Mouse (Mus musculus) cerebellum, postnatal 36 days (tissue): Measurements from ENCODE around the gene Por.
A peak's percentile ranks its signal among the peaks of the same experiment; 100 is the strongest.

Experiments
- DNase-seq, 2 experiments: peaks; one replicate each; pipeline ENCODE4 v3.0.0; 2021 to 2022; ENCODE audit warnings: mixed read lengths in 2 of 2

Por gene

GRCm38 (mm10) chr5:135703431-135703830 lies 33.6 kb downstream of the Por start:
- no peak for DNase-seq

GRCm38 (mm10) chr5:135705383-135705782 lies 35.5 kb downstream of the Por start:
- no peak for DNase-seq

- no peak for DNase-seq
These were observed 37.2 kb downstream of the Por start for GRCm38 (mm10) chr5:135707039-135707438.

GRCm38 (mm10) chr5:135707855-135708254 lies 38.0 kb downstream of the Por start:
- no peak for DNase-seq

- no peak for DNase-seq
These were observed 39.9 kb downstream of the Por start for GRCm38 (mm10) chr5:135709716-135710115.

- no peak for DNase-seq
These were observed 40.9 kb downstream of the Por start for GRCm38 (mm10) chr5:135710599-135711214.

- no peak for DNase-seq
These were observed 41.9 kb downstream of the Por start for GRCm38 (mm10) chr5:135711582-135712355.

GRCm38 (mm10) chr5:135712803-135713202 lies 43.0 kb downstream of the Por start:
- no peak for DNase-seq

GRCm38 (mm10) chr5:135713441-135714218 lies 43.8 kb downstream of the Por start:
- DNase-seq, result peak; percentile 47 to 51

- no peak for DNase-seq
These were observed 45.8 kb downstream of the Por start for GRCm38 (mm10) chr5:135715624-135716023.

- no peak for DNase-seq
These were observed 49.8 kb downstream of the Por start for GRCm38 (mm10) chr5:135719586-135720120.

GRCm38 (mm10) chr5:135720121-135720520 lies 50.3 kb downstream of the Por start:
- no peak for DNase-seq

GRCm38 (mm10) chr5:135721076-135721475 lies 51.2 kb downstream of the Por start:
- DNase-seq, result no peak

- DNase-seq, result peak; percentile 64 to 71
These were observed 52.3 kb downstream of the Por start for GRCm38 (mm10) chr5:135722121-135722520.

GRCm38 (mm10) chr5:135723165-135723751 lies 53.4 kb downstream of the Por start:
- DNase-seq, result no peak

GRCm38 (mm10) chr5:135724536-135725322 lies 54.9 kb downstream of the Por start:
- no peak for DNase-seq

GRCm38 (mm10) chr5:135725391-135725841 lies 55.6 kb downstream of the Por start:
- no peak for DNase-seq

GRCm38 (mm10) chr5:135725991-135726390 lies 56.2 kb downstream of the Por start:
- no peak for DNase-seq

- no peak for DNase-seq
These were observed 57.0 kb downstream of the Por start for GRCm38 (mm10) chr5:135726641-135727346.

GRCm38 (mm10) chr5:135727871-135728270 lies 58.0 kb downstream of the Por start:
- DNase-seq, result no peak

GRCm38 (mm10) chr5:135728361-135728760 lies 58.5 kb downstream of the Por start:
- DNase-seq, result no peak
